Mouse (Mus musculus) cerebellum, adult 8-10 months (tissue): ENCODE results near the gene Hc.

Source experiments
- DNase-seq: peaks from one replicate; pipeline ENCODE4 v3.0.0; 2022

Hc gene

DNA sequence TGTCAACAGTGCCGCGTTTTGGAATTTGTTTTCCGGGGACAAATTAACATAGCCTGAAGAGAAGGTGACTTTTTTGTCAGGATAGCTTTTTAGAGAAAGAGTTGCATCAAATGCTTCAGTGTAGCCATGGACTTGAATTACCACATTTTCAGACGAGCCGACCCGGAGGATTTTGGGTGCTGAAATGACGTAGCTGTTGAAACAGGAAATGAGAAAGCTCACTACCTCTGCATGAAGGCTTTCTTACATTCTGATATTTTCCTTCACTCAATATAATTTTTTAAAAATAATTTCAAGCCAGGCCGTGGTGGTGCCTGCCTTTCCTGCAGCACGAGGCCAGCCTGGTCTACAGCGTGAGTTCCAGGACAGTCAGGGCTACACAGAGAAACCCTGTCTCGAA is 4.0 kb downstream of the Hc start:
- no peak for DNase-seq

DNA sequence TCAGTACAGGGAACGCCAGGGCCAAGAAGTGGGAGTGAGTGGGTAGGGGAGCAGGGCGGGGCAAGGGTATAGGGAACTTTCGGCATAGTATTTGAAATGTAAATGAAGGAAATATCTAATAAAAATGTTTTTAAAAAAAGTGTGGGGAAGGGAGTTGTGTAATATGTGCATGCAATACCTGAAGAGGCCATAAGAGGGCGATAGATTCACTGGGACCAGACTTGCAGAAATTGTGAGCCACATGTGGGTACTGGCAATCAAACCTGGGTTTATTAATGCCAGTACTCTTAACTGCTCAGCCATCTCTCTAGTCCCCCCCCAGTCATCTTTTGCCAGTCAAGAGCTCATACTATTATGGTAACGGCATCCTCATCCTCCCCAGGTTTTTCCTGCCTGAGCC is 12.4 kb downstream of the Hc start:
- DNase-seq, result no peak

DNA sequence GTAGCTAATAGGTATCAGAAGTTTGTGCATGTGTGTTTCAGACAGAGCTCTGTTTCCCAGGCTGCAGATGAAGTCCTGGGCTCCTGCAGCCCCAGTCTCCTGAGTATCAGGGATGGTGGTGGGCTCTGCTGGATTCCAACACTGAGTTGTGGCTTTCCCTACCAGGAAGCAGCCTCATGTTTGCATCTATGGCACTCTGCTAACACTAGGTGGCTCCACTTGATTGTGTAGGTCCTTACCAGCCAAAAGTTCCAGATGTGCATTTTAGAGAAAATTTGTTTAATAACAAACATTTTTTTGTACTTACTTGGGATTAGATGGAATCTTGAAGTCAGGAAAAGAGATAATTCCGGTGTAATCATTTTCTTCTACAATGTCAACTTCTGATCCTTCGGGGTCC is 16.3 kb downstream of the Hc start:
- no peak for DNase-seq

DNA sequence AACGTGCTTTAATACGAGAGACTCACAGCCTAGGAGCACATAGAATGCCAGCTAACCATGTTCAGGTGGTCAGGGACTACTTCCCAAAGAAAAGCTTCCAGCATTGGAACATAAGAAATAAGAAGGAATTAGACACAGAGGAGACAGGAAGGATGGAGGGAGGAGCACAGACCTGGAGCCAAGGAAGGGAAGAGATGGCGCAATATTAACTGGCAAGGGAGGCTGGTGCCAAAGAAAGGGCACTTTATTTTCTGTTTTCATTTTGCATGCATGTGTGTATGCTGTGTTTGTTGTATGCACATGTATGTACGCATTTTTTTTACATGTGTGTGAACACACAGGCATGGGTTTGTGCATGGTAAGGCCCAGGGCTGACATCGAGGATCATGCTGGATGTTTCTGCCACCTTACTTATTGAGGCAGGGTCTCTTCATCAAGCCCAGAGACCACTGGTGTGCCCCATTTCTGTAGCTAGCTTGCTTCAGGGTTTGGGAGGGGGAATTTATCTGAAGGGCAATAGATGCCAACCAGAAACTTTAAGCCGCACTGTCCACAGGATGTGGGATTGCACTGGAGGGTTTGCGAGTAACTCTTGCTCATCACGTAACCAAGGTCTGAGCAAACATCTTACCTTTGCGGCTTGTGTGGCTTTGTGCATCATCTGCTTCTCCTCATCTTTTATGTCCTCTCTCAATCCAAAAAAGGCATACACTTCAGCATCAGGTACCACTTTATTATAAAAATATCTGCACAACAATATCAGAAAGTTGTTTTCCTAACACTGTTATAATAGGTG is 22.5 kb downstream of the Hc start:
- DNase-seq, result no peak

DNA sequence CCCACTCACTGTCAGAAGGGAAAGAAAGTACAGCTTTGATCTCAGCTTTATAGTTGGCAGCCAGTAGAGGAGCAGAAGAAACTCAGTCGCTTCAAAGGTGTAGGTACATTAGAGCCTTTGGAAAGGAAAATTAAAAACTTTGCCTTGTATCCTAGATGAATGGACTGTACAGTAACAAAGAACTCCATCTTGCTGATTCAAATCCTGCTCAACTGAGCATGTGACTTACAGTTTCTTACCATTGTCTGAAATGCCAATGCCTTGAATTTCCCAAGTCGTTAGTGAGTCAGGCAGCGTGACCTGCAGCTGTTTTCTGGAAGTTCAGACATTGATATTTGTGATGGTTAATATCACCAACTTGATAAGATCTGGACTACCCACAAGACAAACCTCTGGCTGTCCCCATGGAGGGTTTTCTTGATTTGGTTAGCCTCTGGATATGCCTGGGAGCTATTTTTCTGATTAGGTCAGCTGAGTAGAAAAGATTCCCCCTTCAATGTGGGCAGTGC is 36.5 kb downstream of the Hc start:
- no peak for DNase-seq

DNA sequence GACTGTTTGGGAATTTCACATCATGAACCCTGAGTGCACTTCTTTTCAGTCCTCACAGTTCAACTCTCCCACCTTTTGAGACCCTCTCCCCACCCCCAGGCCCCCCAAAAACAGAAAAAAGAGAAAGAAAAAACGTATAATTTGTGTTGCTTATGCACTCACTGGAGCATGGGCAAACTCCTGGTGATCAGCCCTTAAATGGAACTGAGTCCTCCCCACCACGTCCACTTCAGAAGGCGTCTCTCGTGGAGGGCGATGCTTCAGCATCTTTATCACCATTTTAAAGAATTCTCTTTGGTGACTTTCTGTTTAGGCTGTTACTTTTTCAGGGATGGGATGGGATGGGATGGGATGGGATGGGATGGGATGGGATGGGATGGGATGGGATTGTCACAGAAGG is 39.4 kb downstream of the Hc start:
- no peak for DNase-seq

DNA sequence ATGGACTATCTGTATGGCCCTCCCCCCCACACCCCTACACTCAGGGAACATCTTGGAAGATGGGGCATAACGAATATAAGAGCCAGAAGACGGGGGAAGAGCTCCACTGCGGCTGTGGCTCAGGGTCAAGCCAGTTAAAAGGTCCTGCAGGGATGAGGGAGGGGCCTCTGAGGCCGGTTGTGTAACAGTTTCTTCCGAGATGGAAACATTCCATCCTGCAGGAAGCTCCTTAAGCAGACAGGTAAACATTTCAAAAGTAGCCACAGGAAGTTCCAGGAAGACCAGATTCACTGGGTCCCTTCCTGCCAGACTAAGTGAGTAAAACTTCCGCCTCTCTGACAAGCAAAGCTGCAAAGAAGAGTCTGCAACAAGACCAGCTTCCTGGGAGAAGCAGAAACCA is 45.4 kb downstream of the Hc start:
- no peak for DNase-seq

DNA sequence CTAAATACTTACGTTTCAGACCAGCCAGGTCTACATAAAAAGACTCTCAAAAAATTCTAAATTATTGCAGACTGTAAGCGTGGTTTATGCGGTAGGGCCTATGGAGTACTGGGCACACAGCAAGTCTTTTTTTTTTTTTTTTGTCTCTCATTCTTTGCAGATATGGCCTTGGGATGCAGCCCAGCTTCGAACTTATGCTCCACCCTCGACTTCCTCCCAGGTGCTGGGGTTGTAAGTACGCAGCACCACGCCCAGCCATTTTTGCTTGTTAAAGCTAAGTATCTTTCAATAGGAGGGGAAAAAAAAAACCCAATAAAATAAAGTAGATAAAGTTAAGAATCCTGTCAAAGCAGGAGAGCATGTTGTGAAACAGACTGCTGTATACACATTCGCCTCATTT is 49.6 kb downstream of the Hc start:
- DNase-seq, result no peak

DNA sequence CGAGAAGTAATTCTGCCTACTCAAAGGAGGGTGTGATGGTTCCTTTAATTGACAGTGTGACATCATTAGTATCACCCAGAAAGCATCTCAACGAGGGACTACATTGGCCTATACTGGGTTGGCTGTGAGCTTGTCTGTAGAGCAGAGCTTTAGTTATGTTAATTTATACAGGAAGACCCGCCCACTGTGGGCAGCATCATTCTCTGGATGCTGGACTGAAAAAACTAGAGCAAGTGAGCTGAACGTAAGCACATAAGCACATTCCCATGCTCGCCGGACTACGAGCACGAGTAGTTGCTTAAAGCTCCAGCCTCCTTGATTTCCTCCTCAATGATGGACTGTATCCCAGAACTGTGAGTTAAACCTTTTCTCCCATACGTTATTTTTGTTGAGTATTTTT is 62.3 kb downstream of the Hc start:
- DNase-seq, result no peak

DNA sequence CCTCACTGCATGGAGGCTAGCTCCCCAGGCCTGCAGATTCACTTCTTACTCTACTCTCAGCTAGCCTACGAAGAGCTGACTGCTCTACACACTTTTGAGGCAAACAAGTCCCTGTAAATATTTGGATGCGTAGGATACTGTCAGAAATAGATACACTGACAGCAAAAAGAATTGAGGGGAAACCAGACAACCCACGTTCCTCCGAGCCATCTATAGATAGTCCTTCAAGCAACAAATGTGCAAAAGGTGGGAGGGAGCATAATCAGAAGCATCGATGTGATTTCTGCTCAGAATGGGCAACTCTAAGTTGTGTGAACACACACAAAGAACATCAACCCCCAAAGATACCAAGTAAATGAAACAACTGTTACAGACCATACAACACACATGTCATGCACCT is 64.7 kb downstream of the Hc start:
- no peak for DNase-seq

DNA sequence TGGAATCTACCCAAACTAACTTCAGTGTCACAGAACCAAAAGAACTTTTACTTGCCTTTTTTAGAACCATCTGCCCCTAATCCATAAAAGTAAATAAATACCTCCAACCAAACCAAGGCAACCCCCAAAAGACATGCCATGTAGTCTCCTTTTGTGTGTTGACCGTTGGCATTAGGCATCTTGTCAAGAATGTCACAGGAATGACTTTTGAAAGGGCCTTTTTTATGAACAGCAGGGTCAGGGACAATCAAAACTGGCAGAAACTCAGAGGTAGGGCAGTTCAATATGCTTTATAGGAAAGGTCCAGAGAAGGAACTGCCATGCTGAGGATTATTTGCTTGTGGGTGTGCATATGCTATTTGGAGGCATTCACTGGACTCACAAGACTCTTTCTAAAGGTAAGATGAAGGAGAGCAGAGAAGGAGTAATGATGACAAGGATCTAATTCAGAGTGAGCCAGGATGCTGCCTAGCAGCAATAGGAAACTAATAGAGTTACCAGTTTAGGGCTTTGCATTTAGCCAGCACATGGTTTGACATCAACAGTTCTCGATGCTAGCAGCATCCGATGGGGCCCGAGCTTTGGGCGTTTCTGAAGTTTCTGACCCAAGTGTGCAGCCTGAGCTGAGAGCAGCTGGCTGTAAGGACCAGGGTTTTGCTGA is 67.4 kb downstream of the Hc start:
- no peak for DNase-seq

DNA sequence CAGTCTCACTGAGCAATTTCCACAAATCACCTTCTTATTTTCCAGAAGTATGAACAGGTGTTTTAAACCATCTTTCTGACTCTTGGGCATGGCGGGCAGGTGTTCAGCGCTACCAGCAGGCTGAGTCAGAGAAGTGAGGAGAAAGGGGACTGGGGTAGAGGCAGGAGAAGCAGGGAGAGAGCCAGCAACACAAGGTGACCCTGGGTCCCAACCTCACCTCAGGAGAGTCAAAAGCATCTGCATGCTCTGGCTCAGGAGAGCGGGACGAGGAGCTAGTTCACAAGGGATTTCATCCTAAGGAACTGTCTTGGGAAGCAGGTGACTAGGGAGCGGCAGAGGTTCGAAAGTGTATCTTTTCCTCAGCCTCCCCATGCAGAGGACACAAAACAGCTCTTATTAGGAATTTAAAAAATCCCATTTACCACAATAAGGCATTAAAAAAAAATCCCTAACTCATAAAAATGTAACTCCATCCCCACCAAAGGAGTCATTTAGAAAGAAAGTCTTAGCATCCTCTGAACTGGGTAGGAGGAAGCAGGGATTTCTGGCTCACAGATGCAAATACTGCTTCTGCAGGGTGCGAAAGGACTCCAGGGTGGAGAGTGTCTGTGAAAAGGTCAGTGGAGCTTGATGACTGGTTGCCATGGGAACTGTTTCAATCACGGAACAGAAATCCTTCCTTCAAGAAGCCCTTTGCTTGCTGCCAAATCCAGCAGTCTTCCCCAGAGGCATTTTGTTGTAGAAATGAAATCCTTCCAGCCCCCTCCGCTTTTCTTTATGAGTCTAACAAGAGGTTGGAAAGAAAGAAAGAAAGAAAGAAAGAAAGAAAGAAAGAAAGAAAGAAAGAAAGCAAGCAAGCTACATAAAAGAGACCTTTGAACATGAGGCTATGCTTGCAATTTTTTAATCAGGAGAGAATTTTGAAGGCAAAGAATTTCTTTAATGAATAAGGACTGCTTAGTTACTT is 68.2 kb downstream of the Hc start:
- no peak for DNase-seq

DNA sequence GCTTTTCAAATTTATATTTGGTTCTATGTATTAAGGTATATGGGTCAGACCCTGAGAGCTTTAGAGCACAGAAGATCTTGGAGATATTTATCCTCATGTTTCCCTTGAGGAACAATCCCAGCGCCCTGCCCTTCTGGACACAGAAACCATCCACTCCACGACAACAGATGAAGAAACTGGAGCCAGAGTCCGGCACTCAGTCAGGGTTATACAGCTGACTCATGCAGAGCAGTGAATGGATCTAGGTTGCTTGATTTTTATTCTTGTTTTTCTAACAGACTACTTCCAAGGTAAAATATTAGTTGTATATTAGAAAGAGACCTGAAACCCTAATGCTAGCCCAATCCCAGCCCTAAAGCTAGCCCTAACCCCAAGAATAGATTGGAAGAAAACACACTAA is 69.3 kb downstream of the Hc start:
- DNase-seq, result no peak

DNA sequence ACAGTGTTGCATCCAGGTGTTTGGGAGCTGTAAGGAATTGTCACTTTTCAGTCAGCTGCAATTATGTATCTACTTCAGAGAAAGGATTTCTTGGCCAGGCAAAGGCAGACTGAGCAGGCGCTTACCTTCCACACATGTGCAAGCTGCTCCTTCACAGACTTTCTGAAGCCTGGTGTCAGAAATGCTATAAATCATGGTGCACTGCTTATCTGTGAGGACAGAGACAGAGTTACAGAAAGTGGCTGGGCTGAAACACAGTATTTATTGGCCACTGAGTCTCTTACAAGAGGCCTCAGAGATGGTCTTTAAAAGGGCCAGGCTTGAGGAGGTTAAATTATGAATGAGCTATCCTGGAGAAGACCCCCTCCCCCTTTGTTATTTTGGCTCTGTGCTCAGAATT is 71.5 kb downstream of the Hc start:
- DNase-seq, result no peak

DNA sequence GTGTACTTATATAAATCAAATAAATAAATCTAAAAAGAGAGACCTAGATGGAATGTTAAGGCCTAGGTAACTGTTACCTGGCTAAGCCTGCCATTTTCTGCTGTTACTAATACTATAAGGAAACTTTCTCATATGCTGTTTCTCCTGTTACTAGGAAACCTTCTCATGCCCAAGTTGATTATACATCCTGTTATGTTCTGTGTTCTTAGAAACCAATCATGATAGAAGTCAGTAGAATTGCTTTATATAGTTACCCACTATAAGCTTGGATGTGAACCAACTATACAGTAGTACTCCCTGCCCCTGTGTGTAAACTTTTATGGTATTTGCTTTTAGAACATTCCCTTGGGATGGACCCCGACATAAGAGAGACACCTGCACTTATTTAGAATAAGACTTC is 73.6 kb downstream of the Hc start:
- no peak for DNase-seq

DNA sequence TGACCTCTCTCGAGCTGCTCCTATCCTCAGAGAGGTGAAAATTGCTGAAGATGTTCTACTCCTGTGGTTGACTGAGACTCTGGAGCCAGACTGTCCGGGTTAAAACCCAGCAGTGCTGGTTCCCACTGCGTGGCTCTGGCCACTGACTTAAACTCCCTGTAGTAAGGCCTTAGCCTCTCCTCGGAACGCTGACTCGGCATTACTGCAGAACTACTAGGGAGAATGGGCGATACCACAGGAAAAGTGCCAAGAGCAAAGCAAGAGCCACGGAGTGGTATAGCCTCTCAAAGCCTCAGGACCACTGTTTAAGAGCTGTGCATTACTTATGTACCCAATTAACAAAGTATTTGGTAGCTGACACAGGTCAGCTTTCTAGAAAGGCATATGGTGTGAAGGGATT is 76.4 kb downstream of the Hc start:
- no peak for DNase-seq

DNA sequence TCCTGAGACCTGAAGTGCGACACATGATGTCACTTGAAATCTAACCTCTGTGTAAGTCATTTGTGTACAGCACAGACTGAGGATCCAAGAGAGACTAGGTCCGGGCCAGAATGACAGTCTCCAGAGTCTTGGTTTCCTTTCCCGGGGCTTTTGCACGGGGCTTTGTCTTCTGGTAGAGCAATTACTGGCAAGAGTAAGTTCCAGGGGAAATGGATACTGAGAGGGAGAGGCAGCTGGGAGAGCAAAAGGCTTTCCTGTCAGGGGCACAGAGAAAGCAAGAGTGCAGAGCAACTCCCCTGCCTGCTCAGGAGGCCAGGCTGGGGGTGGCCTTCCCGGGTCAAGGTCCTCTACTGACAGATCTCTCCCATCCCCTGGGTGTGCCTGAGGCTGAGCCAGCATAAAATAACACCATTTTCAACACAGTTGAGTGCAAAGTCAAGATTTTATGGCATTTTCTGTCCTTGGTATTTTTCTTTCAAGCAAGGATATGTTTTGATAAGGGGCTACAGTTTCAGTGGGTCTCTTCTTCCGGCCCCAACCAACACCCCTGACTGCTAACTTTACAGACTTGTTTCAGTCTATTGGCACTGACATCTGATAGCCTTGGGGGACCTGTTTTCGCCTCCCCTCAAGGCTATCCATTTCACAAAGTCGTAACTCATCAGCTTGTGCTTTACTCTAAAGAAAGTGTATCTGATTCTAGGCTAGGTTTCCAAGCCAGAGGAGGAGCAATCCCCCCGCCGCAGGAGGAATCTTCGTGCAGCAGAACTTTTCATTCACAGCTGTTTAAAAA is 78.1 kb downstream of the Hc start:
- no peak for DNase-seq

DNA sequence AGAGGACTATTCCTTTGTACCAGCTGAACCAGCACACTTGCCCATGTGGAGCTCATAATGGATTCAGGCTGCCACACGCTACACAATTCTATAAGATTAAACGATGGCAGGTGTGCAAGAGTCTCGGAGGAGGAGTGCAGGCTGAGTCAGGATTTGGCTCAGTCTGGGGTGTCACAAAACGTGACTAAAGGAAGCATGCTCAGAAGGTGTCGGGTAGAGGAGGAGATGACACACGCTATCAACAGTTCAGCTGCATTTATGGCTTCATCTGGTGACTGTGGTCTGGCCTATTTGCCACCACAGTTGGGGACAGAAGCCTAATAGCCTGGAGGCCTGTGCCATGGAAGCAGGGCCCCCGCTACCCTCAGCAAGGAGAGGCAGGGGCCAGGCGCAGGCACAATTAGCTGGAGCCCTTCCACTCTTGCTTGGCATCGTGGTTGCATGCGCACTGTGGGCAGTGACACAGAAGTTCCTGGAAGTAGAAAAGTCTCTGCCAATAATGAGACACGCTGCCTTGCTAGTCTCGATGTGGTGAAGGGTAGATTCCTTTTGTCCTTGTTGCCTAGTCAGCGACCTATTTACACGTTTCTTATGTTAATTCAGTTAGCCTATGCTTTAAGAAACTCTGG is 79.0 kb downstream of the Hc start:
- no peak for DNase-seq

DNA sequence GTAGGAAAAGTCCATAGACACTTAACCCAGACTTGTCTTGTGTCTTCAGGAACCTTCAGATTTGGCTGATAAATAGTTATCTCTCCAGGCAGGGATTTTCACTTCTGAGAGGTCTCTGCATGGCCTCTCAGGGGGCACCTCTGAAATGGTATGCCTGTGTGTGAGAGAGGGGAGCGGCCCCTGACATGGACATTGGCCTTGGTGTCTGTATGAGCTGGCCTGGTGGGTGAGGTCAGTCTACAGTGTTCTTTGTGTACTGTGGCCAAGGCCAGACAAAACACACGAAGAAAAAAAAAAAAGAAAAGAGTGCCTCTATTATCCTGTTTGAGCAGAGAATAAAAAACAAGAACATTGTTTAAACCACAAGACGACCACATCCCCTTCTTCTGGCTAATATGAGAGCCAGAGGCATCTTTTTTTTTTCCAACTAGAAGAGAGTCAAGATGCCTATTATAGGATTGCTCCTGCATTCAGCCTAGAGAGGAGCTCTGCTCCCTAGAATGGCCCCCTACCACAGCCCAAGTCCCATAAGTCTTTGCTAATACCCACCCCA is 81.7 kb downstream of the Hc start:
- no peak for DNase-seq

DNA sequence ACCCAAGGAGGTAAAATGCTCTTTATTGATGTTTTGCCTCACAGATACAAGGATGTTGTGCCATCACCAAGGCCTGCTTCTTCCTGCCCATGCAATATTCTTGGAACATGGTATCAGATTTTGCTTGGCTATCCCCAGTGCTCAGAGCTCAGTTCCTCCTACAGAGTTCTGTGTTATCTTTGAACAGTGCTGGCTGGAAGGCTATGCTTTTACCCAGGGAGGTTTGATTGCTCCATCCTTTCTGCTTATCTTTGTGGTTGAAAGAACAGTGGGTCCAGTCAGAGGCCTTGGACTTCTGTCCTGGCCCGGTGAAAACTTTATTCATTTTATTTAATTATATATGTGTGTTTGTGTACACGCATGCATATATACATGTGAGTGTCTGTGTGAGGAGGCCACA is 83.0 kb downstream of the Hc start:
- DNase-seq, result no peak

DNA sequence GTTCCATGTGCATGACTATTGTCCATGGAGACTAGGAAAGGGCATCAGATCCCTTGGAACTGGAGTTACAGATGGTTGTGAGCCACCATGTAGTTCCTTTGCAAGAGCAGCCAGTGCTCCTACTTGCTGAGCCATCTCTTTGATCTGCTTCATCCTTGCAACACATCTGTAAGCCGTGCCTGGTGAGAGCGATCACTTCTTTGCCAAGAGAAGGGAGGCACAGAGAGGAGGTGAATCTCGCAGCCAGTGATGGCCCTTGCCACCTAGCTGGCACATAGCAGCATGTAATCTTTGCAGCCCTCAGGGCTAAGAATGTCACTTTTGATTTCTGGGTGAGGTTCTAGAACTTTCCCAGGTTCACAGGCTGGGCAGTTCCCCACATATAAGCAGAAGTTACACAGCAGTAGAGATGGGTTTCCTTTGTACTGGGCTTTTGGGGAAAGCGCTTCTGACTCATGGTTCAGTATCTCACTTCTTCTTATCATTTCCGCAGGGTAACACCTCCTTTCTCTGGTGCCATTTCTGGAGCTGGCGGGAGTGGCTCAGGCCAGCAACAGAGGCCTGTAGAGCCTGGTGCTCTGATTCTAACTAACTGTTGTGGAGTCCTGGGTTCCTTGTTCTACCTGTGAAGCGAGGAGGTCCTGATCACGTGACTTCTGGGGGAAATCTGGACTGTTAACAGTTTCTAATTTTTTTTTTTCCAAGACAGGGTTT is 84.1 kb downstream of the Hc start:
- DNase-seq, result no peak
